Mouse (Mus musculus): Measurements from ENCODE around the gene Zfp64. TPM values are rescaled to one million over a fixed set of nuclear protein-coding genes. Genes with fewer than 3 reads are reported as not detected.

The Zfp64 gene
- polyA plus RNA-seq, 1 experiment from 2014 or later = 39.0 TPM

- Histone ChIP-seq H3K4me3 (ENCODE audit: low read depth, low read length) (peak overlapping the region; percentile 54), H3K9ac (ENCODE audit: low read depth, low read length) (peak overlapping the region; percentile 57; the same call in 1 of the 2 replicates), H3K27ac (replicated peaks; ENCODE audit: low read depth, low read length) (peak overlapping the region; percentile 75), H3K4me1 (ENCODE audit: control insufficient read depth, insufficient read depth, low read length) (peaks cover 4% of the 10 kb centered on the region), H3K4me2 (ENCODE audit: low read depth, low read length) (peak overlapping the region; percentile 81), H3K36me3 (ENCODE audit: control insufficient read depth, insufficient read depth, low read length) (no peaks in the 10 kb centered on the region), H3K27me3 (replicated peaks; ENCODE audit: control insufficient read depth, insufficient read depth, low read length) (peaks cover 33% of the 10 kb centered on the region), H3K9me3 (ENCODE audit: control insufficient read depth, low read length) (no peaks in the 10 kb centered on the region)
- ATAC-seq (ENCODE audit: low read depth) = peak; percentile 63
- peak; percentile 78 for DNase-seq (ENCODE audit: low spot score)
- 4% methylated on average over 31 of the region's 31 CpGs for WGBS
These were observed 42.3 kb downstream of the Zfp64 start for GRCm38 (mm10) chr2:168912901-168913721.

GRCm38 (mm10) chr2:168912051-168912891 lies 43.1 kb downstream of the Zfp64 start:
- no peaks in the 10 kb centered on the region for H3K36me3 ChIP-seq (ENCODE audit: control insufficient read depth, insufficient read depth, low read length)
- peak overlapping the region; percentile 54 for H3K4me3 ChIP-seq (ENCODE audit: low read depth, low read length)
- H3K9me3 ChIP-seq (ENCODE audit: control insufficient read depth, low read length) = no peaks in the 10 kb centered on the region
- H3K9ac ChIP-seq (ENCODE audit: low read depth, low read length) = peak overlapping the region; percentile 57
- whole genome bisulfite sequencing = under 1% methylated on average over 51 of the region's 70 CpGs
- H3K27me3 ChIP-seq (replicated peaks; ENCODE audit: control insufficient read depth, insufficient read depth, low read length) = peaks cover 33% of the 10 kb centered on the region
- peak overlapping the region; percentile 81 for H3K4me2 ChIP-seq (ENCODE audit: low read depth, low read length)
- H3K27ac ChIP-seq (replicated peaks; ENCODE audit: low read depth, low read length) = peak overlapping the region; percentile 75
- peaks cover 4% of the 10 kb centered on the region for H3K4me1 ChIP-seq (ENCODE audit: control insufficient read depth, insufficient read depth, low read length)
- ATAC-seq (ENCODE audit: low read depth) = peak; percentile 48
- DNase-seq (ENCODE audit: low spot score) = peak; percentile 77

GRCm38 (mm10) chr2:168911527-168911926 lies 43.9 kb downstream of the Zfp64 start:
- Histone ChIP-seq H3K36me3 (ENCODE audit: control insufficient read depth, insufficient read depth, low read length) (no peaks in the 10 kb centered on the region), H3K4me3 (ENCODE audit: low read depth, low read length) (peak overlapping the region; percentile 54), H3K27me3 (replicated peaks; ENCODE audit: control insufficient read depth, insufficient read depth, low read length) (peaks cover 33% of the 10 kb centered on the region), H3K27ac (replicated peaks; ENCODE audit: low read depth, low read length) (no peak overlapping the region; the same call in 1 of the 2 replicates), H3K9ac (ENCODE audit: low read depth, low read length) (peak overlapping the region; percentile 57), H3K4me2 (ENCODE audit: low read depth, low read length) (peak overlapping the region; percentile 81), H3K4me1 (ENCODE audit: control insufficient read depth, insufficient read depth, low read length) (peaks cover 4% of the 10 kb centered on the region), H3K9me3 (ENCODE audit: control insufficient read depth, low read length) (no peaks in the 10 kb centered on the region)
- no peak for DNase-seq (ENCODE audit: low spot score)
- ATAC-seq (ENCODE audit: low read depth) = no peak
- WGBS = under 1% methylated on average over 19 of the region's 19 CpGs

GRCm38 (mm10) chr2:168906022-168906421 lies 49.4 kb downstream of the Zfp64 start:
- WGBS = 43% methylated on average over 11 of the region's 11 CpGs
- Histone ChIP-seq H3K4me1 (ENCODE audit: control insufficient read depth, insufficient read depth, low read length) (peaks cover 5% of the 10 kb centered on the region; the same call in 1 of the 2 replicates), H3K4me3 (ENCODE audit: low read depth, low read length) (no peak overlapping the region), H3K27ac (replicated peaks; ENCODE audit: low read depth, low read length) (no peak overlapping the region), H3K36me3 (ENCODE audit: control insufficient read depth, insufficient read depth, low read length) (no peaks in the 10 kb centered on the region), H3K9ac (ENCODE audit: low read depth, low read length) (no peak overlapping the region), H3K27me3 (replicated peaks; ENCODE audit: control insufficient read depth, insufficient read depth, low read length) (peaks cover 10% of the 10 kb centered on the region), H3K4me2 (ENCODE audit: low read depth, low read length) (no peak overlapping the region), H3K9me3 (ENCODE audit: control insufficient read depth, low read length) (no peaks in the 10 kb centered on the region)
- ATAC-seq (ENCODE audit: low read depth) = no peak
- DNase-seq (ENCODE audit: low spot score) = no peak

GRCm38 (mm10) chr2:168904846-168905245 lies 50.5 kb downstream of the Zfp64 start:
- Histone ChIP-seq H3K36me3 (ENCODE audit: control insufficient read depth, insufficient read depth, low read length) (no peaks in the 10 kb centered on the region), H3K4me3 (ENCODE audit: low read depth, low read length) (no peak overlapping the region), H3K4me2 (ENCODE audit: low read depth, low read length) (no peak overlapping the region), H3K27ac (replicated peaks; ENCODE audit: low read depth, low read length) (no peak overlapping the region), H3K27me3 (replicated peaks; ENCODE audit: control insufficient read depth, insufficient read depth, low read length) (no peaks in the 10 kb centered on the region), H3K4me1 (ENCODE audit: control insufficient read depth, insufficient read depth, low read length) (peaks cover 5% of the 10 kb centered on the region; the same call in 1 of the 2 replicates), H3K9ac (ENCODE audit: low read depth, low read length) (no peak overlapping the region), H3K9me3 (ENCODE audit: control insufficient read depth, low read length) (no peaks in the 10 kb centered on the region)
- no peak for ATAC-seq (ENCODE audit: low read depth)
- DNase-seq (ENCODE audit: low spot score) = no peak
- 74% methylated on average over 3 of the region's 3 CpGs for WGBS

- Histone ChIP-seq H3K9me3 (ENCODE audit: control insufficient read depth, low read length) (no peaks in the 10 kb centered on the region), H3K4me2 (ENCODE audit: low read depth, low read length) (no peak overlapping the region), H3K9ac (ENCODE audit: low read depth, low read length) (no peak overlapping the region), H3K36me3 (ENCODE audit: control insufficient read depth, insufficient read depth, low read length) (no peaks in the 10 kb centered on the region), H3K4me1 (ENCODE audit: control insufficient read depth, insufficient read depth, low read length) (peaks cover 5% of the 10 kb centered on the region; the same call in 1 of the 2 replicates), H3K27ac (replicated peaks; ENCODE audit: low read depth, low read length) (no peak overlapping the region), H3K27me3 (replicated peaks; ENCODE audit: control insufficient read depth, insufficient read depth, low read length) (no peaks in the 10 kb centered on the region), H3K4me3 (ENCODE audit: low read depth, low read length) (no peak overlapping the region)
- peak; percentile 70 for DNase-seq (ENCODE audit: low spot score)
- peak; percentile 70; the same call in 1 of the 2 replicates for ATAC-seq (ENCODE audit: low read depth)
- 16% methylated on average over 9 of the region's 9 CpGs for WGBS
These were observed 51.2 kb downstream of the Zfp64 start for GRCm38 (mm10) chr2:168904188-168904587.

GRCm38 (mm10) chr2:168902634-168903033 lies 52.8 kb downstream of the Zfp64 start:
- H3K9me3 ChIP-seq (ENCODE audit: control insufficient read depth, low read length) = no peaks in the 10 kb centered on the region
- H3K9ac ChIP-seq (ENCODE audit: low read depth, low read length) = no peak overlapping the region
- peaks cover 5% of the 10 kb centered on the region; the same call in 1 of the 2 replicates for H3K4me1 ChIP-seq (ENCODE audit: control insufficient read depth, insufficient read depth, low read length)
- no peak overlapping the region for H3K4me3 ChIP-seq (ENCODE audit: low read depth, low read length)
- WGBS = 21% methylated on average over 8 of the region's 8 CpGs
- ATAC-seq (ENCODE audit: low read depth) (no peak), DNase-seq (ENCODE audit: low spot score) (no peak)
- no peak overlapping the region for H3K27ac ChIP-seq (replicated peaks; ENCODE audit: low read depth, low read length)
- no peak overlapping the region for H3K4me2 ChIP-seq (ENCODE audit: low read depth, low read length)
- no peaks in the 10 kb centered on the region for H3K27me3 ChIP-seq (replicated peaks; ENCODE audit: control insufficient read depth, insufficient read depth, low read length)
- H3K36me3 ChIP-seq (ENCODE audit: control insufficient read depth, insufficient read depth, low read length) = no peaks in the 10 kb centered on the region

GRCm38 (mm10) chr2:168897906-168898305 lies 57.5 kb downstream of the Zfp64 start:
- WGBS = 81% methylated on average over 7 of the region's 7 CpGs
- no peaks in the 10 kb centered on the region for H3K27me3 ChIP-seq (replicated peaks; ENCODE audit: control insufficient read depth, insufficient read depth, low read length)

More at GRCm38 (mm10) chr2:168897906-168898305, 57.5 kb downstream of the Zfp64 start:
- H3K36me3 ChIP-seq (ENCODE audit: control insufficient read depth, insufficient read depth, low read length) = no peaks in the 10 kb centered on the region
- no peak overlapping the region for H3K4me2 ChIP-seq (ENCODE audit: low read depth, low read length)
- no peak overlapping the region for H3K9ac ChIP-seq (ENCODE audit: low read depth, low read length)
- ATAC-seq (ENCODE audit: low read depth) (no peak), DNase-seq (ENCODE audit: low spot score) (no peak)
- H3K9me3 ChIP-seq (ENCODE audit: control insufficient read depth, low read length) = no peaks in the 10 kb centered on the region
- H3K4me1 ChIP-seq (ENCODE audit: control insufficient read depth, insufficient read depth, low read length) = no peaks in the 10 kb centered on the region
- no peak overlapping the region for H3K27ac ChIP-seq (replicated peaks; ENCODE audit: low read depth, low read length)
- no peak overlapping the region for H3K4me3 ChIP-seq (ENCODE audit: low read depth, low read length)
